Mouse (Mus musculus) heart, postnatal 0 days (tissue): ENCODE results near the gene Gpr152. TPM values are rescaled to one million over a fixed set of nuclear protein-coding genes. Genes with fewer than 3 reads are reported as not detected.

Experiments
- ATAC-seq: fragments of 200-750 bp; cut with Nextera tagmentation; 2 replicates; pipeline ENCODE4 v1.8.0; 2017; ENCODE audit warnings: low read depth, moderate number of reproducible peaks, moderate library complexity; ENCODE audit not compliant: insufficient read depth
- DNase-seq: peaks from one replicate; pipeline ENCODE4 v3.0.0-alpha.2; 2016; ENCODE audit warnings: low spot score
- H3K27ac ChIP-seq: fragments of 300-500 bp; sonication (generic); 2 replicates; pipeline ENCODE4 v1.5.1; 2014; ENCODE audit warnings: low read depth, mild to moderate bottlenecking
- H3K27me3 ChIP-seq: fragments of 300-500 bp; sonication (generic); 2 replicates; pipeline ENCODE4 v1.6.1; 2014; ENCODE audit warnings: low read length, mixed read lengths; ENCODE audit not compliant: control insufficient read depth, insufficient read depth
- H3K36me3 ChIP-seq: fragments of 300-500 bp; sonication (generic); replicated peaks from 2 replicates; pipeline ENCODE4 v1.6.1; 2014; ENCODE audit warnings: low read length, mixed read lengths; ENCODE audit not compliant: control insufficient read depth, insufficient read depth
- H3K4me1 ChIP-seq: fragments of 300-500 bp; sonication (generic); 2 replicates; pipeline ENCODE4 v1.6.1; 2014; ENCODE audit warnings: antibody characterized with exemption; ENCODE audit not compliant: control insufficient read depth, insufficient read depth
- H3K4me2 ChIP-seq: fragments of 300-500 bp; sonication (generic); 2 replicates; pipeline ENCODE4 v1.6.1; 2014; ENCODE audit warnings: low read depth, mild to moderate bottlenecking, low read length, moderate library complexity
- H3K4me3 ChIP-seq: fragments of 300-500 bp; sonication (generic); 2 replicates; pipeline ENCODE4 v1.5.1; 2014; ENCODE audit warnings: low read depth, low read length
- H3K9ac ChIP-seq: fragments of 300-500 bp; sonication (generic); replicated peaks from 2 replicates; pipeline ENCODE4 v1.6.1; 2014; ENCODE audit warnings: low read depth, low read length, mixed read lengths
- H3K9me3 ChIP-seq: fragments of 300-500 bp; sonication (generic); replicated peaks from 2 replicates; pipeline ENCODE4 v1.6.1; 2016; ENCODE audit warnings: low read length; ENCODE audit not compliant: control insufficient read depth
- CTCF ChIP-seq: IDR thresholded peaks from 2 replicates; pipeline ENCODE4 v1.5.1; 2016; ENCODE audit warnings: antibody characterized with exemption, control low read depth, low read depth
- EP300 ChIP-seq: IDR thresholded peaks from 2 replicates; pipeline ENCODE4 v1.6.1; 2016; ENCODE audit warnings: antibody characterized with exemption, low read depth
- WGBS: fragments of 180-500 bp; shearing (Covaris S2); extraction: QIAGEN DNeasy Blood & Tissue Kit; methylation state at CpG from one replicate; pipeline ENCODE4 v1.1.7; 2014; 5-methylcytosine and 5-hydroxymethylcytosine counted together
- polyA plus RNA-seq: library from polyadenylated mRNA; unstranded; fragments of >200 nt; fragmentation: Nextera tagmentation; extraction: Ambion mirVana; gene quantifications from 2 replicates; pipeline ENCODE4 v1.2.1, GENCODE M21; 2015
- total RNA-seq: library from RNA; depleted of rRNA; stranded (reverse); fragments of >200 nt; gene quantifications from 2 replicates; pipeline ENCODE4 v1.2.3, GENCODE M21; 2014; ENCODE audit warnings: low replicate concordance

The Gpr152 gene
- total and polyA plus RNA-seq, 2 experiments from 2014 or later: 0.03 TPM; not detected in 1

GRCm38 (mm10) chr19:4102626-4103025 is 37.0 kb upstream of the Gpr152 start:
- peaks cover 20% of the 10 kb centered on the region; the same call in 1 of the 2 replicates for H3K4me1 ChIP-seq
- no peak overlapping the region for H3K27ac ChIP-seq
- H3K9me3 ChIP-seq: no peaks in the 10 kb centered on the region
- no peak overlapping the region for H3K4me3 ChIP-seq
- no peak overlapping the region for H3K4me2 ChIP-seq
- DNase-seq (no peak), ATAC-seq (no peak)
- 94% methylated on average over 12 of the region's 12 CpGs for WGBS
- H3K36me3 ChIP-seq: peaks cover 24% of the 10 kb centered on the region
- TF ChIP-seq EP300 (no peak), CTCF (no peak)
- H3K9ac ChIP-seq: no peak overlapping the region
- peaks cover 12% of the 10 kb centered on the region for H3K27me3 ChIP-seq

- no peak overlapping the region for H3K9ac ChIP-seq
- WGBS: 93% methylated on average over 18 of the region's 18 CpGs
- H3K4me2 ChIP-seq: no peak overlapping the region
- no peak overlapping the region for H3K27ac ChIP-seq
- ATAC-seq (no peak), DNase-seq (no peak)
- H3K4me3 ChIP-seq: no peak overlapping the region
- peaks cover 12% of the 10 kb centered on the region for H3K27me3 ChIP-seq
- TF ChIP-seq CTCF: no peak
- no peak for TF ChIP-seq EP300
- H3K36me3 ChIP-seq: peaks cover 24% of the 10 kb centered on the region
- peaks cover 20% of the 10 kb centered on the region; the same call in 1 of the 2 replicates for H3K4me1 ChIP-seq
- H3K9me3 ChIP-seq: no peaks in the 10 kb centered on the region
Measured at GRCm38 (mm10) chr19:4103294-4103693, 36.3 kb upstream of the Gpr152 start.

GRCm38 (mm10) chr19:4103792-4104191 is 35.8 kb upstream of the Gpr152 start:
- no peak overlapping the region for H3K4me2 ChIP-seq
- H3K9ac ChIP-seq: no peak overlapping the region
- no peaks in the 10 kb centered on the region for H3K9me3 ChIP-seq
- peaks cover 12% of the 10 kb centered on the region for H3K27me3 ChIP-seq
- no peak overlapping the region for H3K27ac ChIP-seq
- peaks cover 20% of the 10 kb centered on the region; the same call in 1 of the 2 replicates for H3K4me1 ChIP-seq
- TF ChIP-seq EP300 (no peak), CTCF (no peak)
- no peak for DNase-seq
- 42% methylated on average over 3 of the region's 3 CpGs for WGBS
- no peak for ATAC-seq
- H3K4me3 ChIP-seq: no peak overlapping the region
- H3K36me3 ChIP-seq: peaks cover 24% of the 10 kb centered on the region

- H3K4me2 ChIP-seq: no peak overlapping the region
- no peak overlapping the region for H3K9ac ChIP-seq
- H3K27ac ChIP-seq: no peak overlapping the region
- H3K9me3 ChIP-seq: no peaks in the 10 kb centered on the region
- TF ChIP-seq EP300 (no peak), CTCF (no peak)
- H3K4me3 ChIP-seq: no peak overlapping the region
- DNase-seq: no peak
- no peak for ATAC-seq
- H3K27me3 ChIP-seq: peaks cover 12% of the 10 kb centered on the region
- peaks cover 14% of the 10 kb centered on the region; the same call in 1 of the 2 replicates for H3K4me1 ChIP-seq
- peaks cover 29% of the 10 kb centered on the region for H3K36me3 ChIP-seq
- WGBS: 85% methylated on average over 16 of the region's 16 CpGs
Measured at GRCm38 (mm10) chr19:4104675-4105194, 34.9 kb upstream of the Gpr152 start.

GRCm38 (mm10) chr19:4106654-4107053 is 32.9 kb upstream of the Gpr152 start:
- no peak overlapping the region for H3K9ac ChIP-seq
- H3K9me3 ChIP-seq: no peaks in the 10 kb centered on the region
- no peaks in the 10 kb centered on the region for H3K4me1 ChIP-seq
- ATAC-seq (no peak), DNase-seq (no peak)
- no peak overlapping the region for H3K4me3 ChIP-seq
- H3K4me2 ChIP-seq: no peak overlapping the region
- WGBS: 90% methylated on average over 14 of the region's 14 CpGs
- no peak overlapping the region for H3K27ac ChIP-seq
- peaks cover 3% of the 10 kb centered on the region for H3K27me3 ChIP-seq
- TF ChIP-seq EP300 (no peak), CTCF (no peak)
- peaks cover 39% of the 10 kb centered on the region for H3K36me3 ChIP-seq

GRCm38 (mm10) chr19:4108535-4108934 is 31.1 kb upstream of the Gpr152 start:
- Histone ChIP-seq H3K4me2 (no peak overlapping the region), H3K9ac (no peak overlapping the region), H3K27ac (no peak overlapping the region), H3K4me3 (no peak overlapping the region), H3K36me3 (peaks cover 47% of the 10 kb centered on the region), H3K4me1 (peaks cover 8% of the 10 kb centered on the region), H3K9me3 (no peaks in the 10 kb centered on the region), H3K27me3 (no peaks in the 10 kb centered on the region)
- ATAC-seq (no peak), DNase-seq (no peak)
- TF ChIP-seq CTCF (no peak), EP300 (no peak)
- 93% methylated on average over 9 of the region's 9 CpGs for WGBS
